ENCODE assay signal across 16 mouse cellular contexts in the genomic region with DNA sequence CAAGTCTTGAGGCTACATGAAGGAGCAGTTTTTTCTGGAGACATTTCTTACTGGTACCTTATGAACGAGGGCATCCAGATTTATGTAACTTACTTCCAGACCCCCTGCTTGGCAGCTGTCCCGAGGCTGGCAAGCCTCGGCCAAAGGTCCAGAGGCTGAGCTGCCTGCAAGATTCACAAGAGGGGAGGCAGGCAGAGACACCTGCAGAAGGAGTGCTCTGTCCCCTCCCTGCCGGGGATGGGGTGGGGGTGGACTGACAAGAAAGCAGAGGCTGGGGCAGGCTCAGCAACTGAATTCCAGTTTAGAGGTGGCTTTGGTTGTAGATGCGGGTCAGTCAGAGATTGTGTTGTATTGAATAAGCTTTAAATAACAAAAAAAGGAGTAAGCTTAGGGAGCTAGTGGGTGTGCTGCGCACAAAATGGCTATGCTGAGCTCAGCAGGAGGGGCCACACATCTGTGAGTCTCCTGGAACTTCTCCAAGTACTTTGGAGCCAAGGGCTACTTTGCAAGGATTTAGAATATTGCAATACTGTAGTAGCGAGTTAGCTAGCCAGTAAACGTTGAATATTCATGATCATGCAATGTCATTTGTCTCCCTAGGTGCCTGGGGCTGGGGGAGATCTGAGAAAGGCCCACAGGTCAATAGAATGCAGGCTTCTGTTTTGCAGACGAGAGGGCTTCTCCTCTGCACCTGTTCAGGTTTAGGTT. TPM values are rescaled to one million over a fixed set of nuclear protein-coding genes. Genes with fewer than 3 reads are reported as not detected.
DNase-seq lines count a peak whose midpoint lies in the region; ATAC-seq lines count a peak whose summit lies in the region.
"Had no signal": no experiment of that assay in that cellular context is flagged by ENCODE, and none has a peak within 500 bp of the region (broad histone marks: within the 10 kb centered on the region; RNA-seq: fewer than 3 reads in every experiment).

No protein-coding gene starts in this region.

- no peak overlapping the region for H3K4me3 ChIP-seq in hindbrain, embryonic 11.5 days (ENCODE audit: low read depth, low read length)
- H3K4me3 ChIP-seq in hindbrain, embryonic 12.5 days = no peak overlapping the region
- no peak overlapping the region for H3K4me3 ChIP-seq in midbrain, embryonic 14.5 days (replicated peaks; ENCODE audit: low read depth, low read length)
- no peak overlapping the region for H3K4me3 ChIP-seq in midbrain, embryonic 10.5 days
- H3K4me3 ChIP-seq in neural tube, embryonic 15.5 days (replicated peaks) = no peak overlapping the region
- H3K4me3 ChIP-seq: embryonic facial prominence, embryonic 15.5 days; heart, embryonic 15.5 days; intestine, embryonic 15.5 days; liver, embryonic 15.5 days had no signal

- ATAC-seq in hindbrain, embryonic 11.5 days (ENCODE audit: low FRiP score) = peak; percentile 69; the same call in 1 of the 2 replicates
- no peak; the same call in 1 of the 2 replicates for ATAC-seq in hindbrain, embryonic 12.5 days (ENCODE audit: low FRiP score)
- ATAC-seq in midbrain, embryonic 14.5 days (ENCODE audit: low FRiP score, low TSS enrichment) = no peak
- peak; percentile 47; the same call in 1 of the 2 replicates for ATAC-seq in neural tube, embryonic 15.5 days (ENCODE audit: low FRiP score)
- ATAC-seq: intestine, embryonic 15.5 days had no signal

- H3K27me3 ChIP-seq in hindbrain, embryonic 11.5 days (ENCODE audit: control insufficient read depth, insufficient read depth, low read length) = no peaks in the 10 kb centered on the region
- 0 out of 2 replicates have a peak, but pooled peaks cover 3% of the 10 kb centered on the region for H3K27me3 ChIP-seq in hindbrain, embryonic 12.5 days
- H3K27me3 ChIP-seq in midbrain, embryonic 14.5 days (ENCODE audit: control insufficient read depth, insufficient read depth, low read length) = no peaks in the 10 kb centered on the region
- H3K27me3 ChIP-seq in midbrain, embryonic 10.5 days (ENCODE audit: low read depth, poor library complexity, severe bottlenecking) = peaks cover 44% of the 10 kb centered on the region
- no peaks in the 10 kb centered on the region for H3K27me3 ChIP-seq in neural tube, embryonic 15.5 days (replicated peaks)
- H3K27me3 ChIP-seq: embryonic facial prominence, embryonic 15.5 days; intestine, embryonic 15.5 days had no signal

- no peaks in the 10 kb centered on the region for H3K36me3 ChIP-seq in hindbrain, embryonic 11.5 days (ENCODE audit: control insufficient read depth, insufficient read depth, low read length)
- no peaks in the 10 kb centered on the region for H3K36me3 ChIP-seq in hindbrain, embryonic 12.5 days
- H3K36me3 ChIP-seq in midbrain, embryonic 14.5 days (ENCODE audit: control insufficient read depth, insufficient read depth, low read length) = no peaks in the 10 kb centered on the region
- H3K36me3 ChIP-seq in midbrain, embryonic 10.5 days = no peaks in the 10 kb centered on the region
- no peaks in the 10 kb centered on the region for H3K36me3 ChIP-seq in neural tube, embryonic 15.5 days
- H3K36me3 ChIP-seq: embryonic facial prominence, embryonic 15.5 days; heart, embryonic 15.5 days; intestine, embryonic 15.5 days; liver, embryonic 15.5 days had no signal

- 16% methylated on average over 9 of the region's 9 CpGs for WGBS in hindbrain, embryonic 11.5 days
- 12% methylated on average over 9 of the region's 9 CpGs for WGBS in hindbrain, embryonic 12.5 days
- 8% methylated on average over 9 of the region's 9 CpGs for WGBS in midbrain, embryonic 14.5 days
- WGBS in midbrain, embryonic 10.5 days = 15% methylated on average over 9 of the region's 9 CpGs
- 16% methylated on average over 9 of the region's 9 CpGs for WGBS in neural tube, embryonic 15.5 days

- no peak overlapping the region for H3K9ac ChIP-seq in hindbrain, embryonic 11.5 days (ENCODE audit: low read depth, low read length)
- no peak overlapping the region for H3K9ac ChIP-seq in hindbrain, embryonic 12.5 days
- no peak overlapping the region for H3K9ac ChIP-seq in midbrain, embryonic 14.5 days (replicated peaks; ENCODE audit: low read length)
- H3K9ac ChIP-seq in neural tube, embryonic 15.5 days (replicated peaks) = no peak overlapping the region
- H3K9ac ChIP-seq: embryonic facial prominence, embryonic 15.5 days; heart, embryonic 15.5 days; intestine, embryonic 15.5 days; liver, embryonic 15.5 days had no signal

- no peaks in the 10 kb centered on the region for H3K9me3 ChIP-seq in hindbrain, embryonic 11.5 days (ENCODE audit: control insufficient read depth, low read length)
- H3K9me3 ChIP-seq in hindbrain, embryonic 12.5 days (replicated peaks) = no peaks in the 10 kb centered on the region
- H3K9me3 ChIP-seq in midbrain, embryonic 14.5 days (ENCODE audit: control insufficient read depth, low read length) = no peaks in the 10 kb centered on the region
- H3K9me3 ChIP-seq in midbrain, embryonic 10.5 days (replicated peaks) = no peaks in the 10 kb centered on the region
- H3K9me3 ChIP-seq in neural tube, embryonic 15.5 days (replicated peaks) = no peaks in the 10 kb centered on the region
- H3K9me3 ChIP-seq: embryonic facial prominence, embryonic 15.5 days; heart, embryonic 15.5 days; intestine, embryonic 15.5 days; liver, embryonic 15.5 days had no signal

- no peak for DNase-seq in hindbrain, embryonic 11.5 days (ENCODE audit: low spot score)
- peak; percentile 69 for DNase-seq in midbrain, embryonic 14.5 days
- DNase-seq in midbrain, embryonic 10.5 days (ENCODE audit: low spot score) = no peak
- peak; percentile 41 to 56 for DNase-seq in kidney, adult 8-10 months
- no peak for DNase-seq in adrenal gland, adult 18-20 months (ENCODE audit: low spot score in 2 of 2)
- no peak for DNase-seq in thymus, postnatal 0 days (ENCODE audit: low spot score)
- DNase-seq: cerebellum, adult 18-20 months; layer of hippocampus, adult 9-11 months; right cerebral cortex, postnatal 4 days had no signal

- no peak overlapping the region for H3K27ac ChIP-seq in hindbrain, embryonic 11.5 days (ENCODE audit: low read depth, low read length)
- H3K27ac ChIP-seq in hindbrain, embryonic 12.5 days = no peak overlapping the region
- H3K27ac ChIP-seq in midbrain, embryonic 14.5 days (replicated peaks; ENCODE audit: low read depth, low read length) = 0 out of 2 replicates have a peak overlapping the region, but pooled peaks have one; percentile 8
- H3K27ac ChIP-seq in midbrain, embryonic 10.5 days (replicated peaks) = no peak overlapping the region
- no peak overlapping the region for H3K27ac ChIP-seq in neural tube, embryonic 15.5 days (replicated peaks)
- H3K27ac ChIP-seq: embryonic facial prominence, embryonic 15.5 days; heart, embryonic 15.5 days; intestine, embryonic 15.5 days; liver, embryonic 15.5 days; macrophage had no signal

- H3K4me2 ChIP-seq in hindbrain, embryonic 11.5 days (replicated peaks; ENCODE audit: low read depth, low read length) = no peak overlapping the region
- H3K4me2 ChIP-seq in hindbrain, embryonic 12.5 days (replicated peaks) = no peak overlapping the region
- H3K4me2 ChIP-seq in midbrain, embryonic 14.5 days (ENCODE audit: low read length) = no peak overlapping the region
- no peak overlapping the region for H3K4me2 ChIP-seq in neural tube, embryonic 15.5 days
- H3K4me2 ChIP-seq: embryonic facial prominence, embryonic 15.5 days; heart, embryonic 15.5 days; intestine, embryonic 15.5 days; liver, embryonic 15.5 days had no signal

- 0 out of 2 replicates have a peak, but pooled peaks cover 2% of the 10 kb centered on the region for H3K4me1 ChIP-seq in hindbrain, embryonic 11.5 days (replicated peaks; ENCODE audit: control insufficient read depth, insufficient read depth, low read length)
- H3K4me1 ChIP-seq in hindbrain, embryonic 12.5 days = peaks cover 12% of the 10 kb centered on the region
- no peaks in the 10 kb centered on the region; the same call in 1 of the 2 replicates for H3K4me1 ChIP-seq in midbrain, embryonic 14.5 days (ENCODE audit: control insufficient read depth, insufficient read depth, low read length)
- peaks cover 9% of the 10 kb centered on the region for H3K4me1 ChIP-seq in midbrain, embryonic 10.5 days
- H3K4me1 ChIP-seq in neural tube, embryonic 15.5 days = peaks cover 14% of the 10 kb centered on the region
- H3K4me1 ChIP-seq: heart, embryonic 15.5 days; intestine, embryonic 15.5 days; liver, embryonic 15.5 days had no signal

RNA-seq across cellular contexts. Expression of gene Trio, which starts 15.7 kb away (rescaled TPM):
- 39.9 and 49.8 TPM in 2 replicates for polyA plus RNA-seq in hindbrain, embryonic 11.5 days (2014; fragmentation: Nextera tagmentation; extraction: Ambion mirVana)
- polyA plus RNA-seq in hindbrain, embryonic 12.5 days (2016; fragmentation: Nextera tagmentation; extraction: Ambion mirVana) = 48.5 and 51.2 TPM in 2 replicates
- 56.5 and 59.8 TPM in 2 replicates for polyA plus RNA-seq in midbrain, embryonic 14.5 days (2014; fragmentation: Nextera tagmentation; extraction: Ambion mirVana)
- polyA plus RNA-seq in midbrain, embryonic 10.5 days (2016; fragmentation: Nextera tagmentation; extraction: Ambion mirVana) = 19.0 and 24.6 TPM in 2 replicates
- polyA plus RNA-seq in neural tube, embryonic 15.5 days (2015; fragmentation: Nextera tagmentation; extraction: Ambion mirVana) = 31.3 and 36.4 TPM in 2 replicates
- total RNA-seq in adrenal gland, adult 18-20 months (2021) = 10 to 100 TPM; 45.4 to 56.8 TPM
- 5.5 and 8.0 TPM in 2 replicates for polyA plus RNA-seq in thymus, postnatal 0 days (2015; fragmentation: Nextera tagmentation; extraction: Ambion mirVana)

Comparison
In these comparisons a context has a peak if more than half of its experiments do, and no peak if none do; other contexts are left out.
1. ATAC-seq: peak in hindbrain, embryonic 11.5 days (single experiment) and neural tube, embryonic 15.5 days (single experiment); none in hindbrain, embryonic 12.5 days (single experiment) and midbrain, embryonic 14.5 days (single experiment).
2. DNase-seq: peak in midbrain, embryonic 14.5 days (single experiment) and kidney, adult 8-10 months (2 of 2); none in hindbrain, embryonic 11.5 days (single experiment), midbrain, embryonic 10.5 days (single experiment), adrenal gland, adult 18-20 months (0 of 2) and thymus, postnatal 0 days (single experiment).